In the genomic region with DNA sequence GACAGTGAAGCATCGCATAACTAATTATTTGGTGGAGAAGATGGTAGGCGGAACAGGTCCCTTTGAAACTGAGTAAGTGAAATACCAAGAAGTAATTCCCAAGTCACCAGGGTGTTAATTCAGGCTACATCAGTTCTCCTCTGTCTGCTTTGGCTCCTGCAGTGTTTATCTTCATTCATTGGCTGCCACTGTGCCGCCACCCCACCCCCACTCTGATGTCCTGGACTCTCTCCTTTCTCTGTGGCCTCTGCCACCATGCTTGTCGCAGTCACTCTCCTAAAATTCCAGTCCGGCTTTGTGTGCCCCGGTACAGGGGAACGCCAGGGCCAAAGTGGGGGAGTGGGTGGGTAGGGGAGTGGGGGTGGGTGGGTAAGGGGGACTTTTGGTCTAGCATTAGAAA, we compare ENCODE assay signal across 14 mouse cellular contexts. TPM values are rescaled to one million over a fixed set of nuclear protein-coding genes. Genes with fewer than 3 reads are reported as not detected.
DNase-seq lines count a peak whose midpoint lies in the region; ATAC-seq lines count a peak whose summit lies in the region.
"Had no signal": no experiment of that assay in that cellular context is flagged by ENCODE, and none has a peak within 500 bp of the region (broad histone marks: within the 10 kb centered on the region; RNA-seq: fewer than 3 reads in every experiment).

No protein-coding gene starts in this region.

- peaks cover 18% of the 10 kb centered on the region for H3K4me1 ChIP-seq in midbrain, embryonic 12.5 days
- H3K4me1 ChIP-seq in midbrain, embryonic 13.5 days (replicated peaks), result peaks cover 13% of the 10 kb centered on the region
- H3K4me1 ChIP-seq in heart, embryonic 13.5 days, result peaks cover 79% of the 10 kb centered on the region

- intact Hi-C loops in heart, postnatal 25 days (cut with DNase I), result no loop called here

- no peak overlapping the region for H3K27ac ChIP-seq in midbrain, embryonic 12.5 days (replicated peaks)
- no peak overlapping the region for H3K27ac ChIP-seq in midbrain, embryonic 13.5 days
- H3K27ac ChIP-seq in heart, embryonic 13.5 days (replicated peaks), result peak overlapping the region; percentile 94
- H3K27ac ChIP-seq: embryonic facial prominence, embryonic 13.5 days; forebrain, embryonic 13.5 days; macrophage; neural tube, embryonic 15.5 days had no signal

- peak; percentile 56 to 67 for DNase-seq in heart, adult 18-20 months
- DNase-seq in heart, postnatal 25 days (ENCODE audit: low spot score), result no peak
- DNase-seq in thymus, postnatal 0 days (ENCODE audit: low spot score), result no peak
- DNase-seq in yolk sac, embryonic 10.5 days (ENCODE audit: low spot score), result no peak
- DNase-seq: B cell, adult 2 months; lung, adult 18-20 months; thymus, postnatal 25 days had no signal

- H3K27me3 ChIP-seq in midbrain, embryonic 12.5 days, result no peaks in the 10 kb centered on the region
- no peaks in the 10 kb centered on the region for H3K27me3 ChIP-seq in midbrain, embryonic 13.5 days
- no peaks in the 10 kb centered on the region for H3K27me3 ChIP-seq in heart, embryonic 13.5 days (replicated peaks)
- H3K27me3 ChIP-seq: embryonic facial prominence, embryonic 13.5 days; forebrain, embryonic 13.5 days; neural tube, embryonic 15.5 days had no signal

- no peak overlapping the region for H3K9ac ChIP-seq in midbrain, embryonic 12.5 days (replicated peaks)
- H3K9ac ChIP-seq in midbrain, embryonic 13.5 days (replicated peaks), result no peak overlapping the region
- H3K9ac ChIP-seq in heart, embryonic 13.5 days, result no peak overlapping the region
- H3K9ac ChIP-seq: embryonic facial prominence, embryonic 13.5 days; forebrain, embryonic 13.5 days; neural tube, embryonic 15.5 days had no signal

- no peak overlapping the region for H3K4me3 ChIP-seq in midbrain, embryonic 12.5 days
- no peak overlapping the region for H3K4me3 ChIP-seq in midbrain, embryonic 13.5 days (replicated peaks)
- H3K4me3 ChIP-seq in heart, embryonic 13.5 days, result no peak overlapping the region
- H3K4me3 ChIP-seq: embryonic facial prominence, embryonic 13.5 days; forebrain, embryonic 13.5 days; neural tube, embryonic 15.5 days had no signal

- peak; percentile 34; the same call in 1 of the 2 replicates for ATAC-seq in midbrain, embryonic 12.5 days (ENCODE audit: low FRiP score, low read depth)
- no peak for ATAC-seq in midbrain, embryonic 13.5 days
- ATAC-seq in heart, embryonic 13.5 days (ENCODE audit: extremely low read depth, insufficient number of reproducible peaks, low FRiP score, low TSS enrichment), result no peak
- ATAC-seq: forebrain, embryonic 13.5 days had no signal

- no peaks in the 10 kb centered on the region for H3K9me3 ChIP-seq in midbrain, embryonic 12.5 days
- no peaks in the 10 kb centered on the region for H3K9me3 ChIP-seq in midbrain, embryonic 13.5 days
- H3K9me3 ChIP-seq in heart, embryonic 13.5 days, result no peaks in the 10 kb centered on the region
- H3K9me3 ChIP-seq: embryonic facial prominence, embryonic 13.5 days; forebrain, embryonic 13.5 days; neural tube, embryonic 15.5 days had no signal

- H3K36me3 ChIP-seq in midbrain, embryonic 12.5 days, result no peaks in the 10 kb centered on the region
- no peaks in the 10 kb centered on the region for H3K36me3 ChIP-seq in midbrain, embryonic 13.5 days
- peaks cover 47% of the 10 kb centered on the region for H3K36me3 ChIP-seq in heart, embryonic 13.5 days
- H3K36me3 ChIP-seq: neural tube, embryonic 15.5 days had no signal

- 9% methylated on average over 7 of the region's 7 CpGs for WGBS in midbrain, embryonic 12.5 days
- WGBS in midbrain, embryonic 13.5 days, result 15% methylated on average over 7 of the region's 7 CpGs
- 23% methylated on average over 7 of the region's 7 CpGs for WGBS in heart, embryonic 13.5 days

- no peak overlapping the region for H3K4me2 ChIP-seq in midbrain, embryonic 12.5 days (replicated peaks)
- H3K4me2 ChIP-seq in midbrain, embryonic 13.5 days (replicated peaks), result no peak overlapping the region
- peak overlapping the region; percentile 54 for H3K4me2 ChIP-seq in heart, embryonic 13.5 days
- H3K4me2 ChIP-seq: embryonic facial prominence, embryonic 13.5 days; forebrain, embryonic 13.5 days; neural tube, embryonic 15.5 days had no signal

RNA-seq across cellular contexts. Expression of gene Nid2, which starts 9.7 kb away (rescaled TPM):
- total RNA-seq in heart, adult 18-20 months (2021), result 10 to 100 TPM; 17.1 to 18.9 TPM
- 10 to 100 TPM; 46.4 to 53.2 TPM for total RNA-seq in heart, postnatal 25 days (2021)
- 48.7 and 60.8 TPM in 2 replicates for polyA plus RNA-seq in midbrain, embryonic 12.5 days (2016; fragmentation: Nextera tagmentation; extraction: Ambion mirVana)
- 35.1 and 40.7 TPM in 2 replicates for polyA plus RNA-seq in midbrain, embryonic 13.5 days (2015; fragmentation: Nextera tagmentation; extraction: Ambion mirVana)
- 124 and 138 TPM in 2 replicates for polyA plus RNA-seq in heart, embryonic 13.5 days (2015; fragmentation: Nextera tagmentation; extraction: Ambion mirVana)
- polyA plus RNA-seq in thymus, postnatal 0 days (2015; fragmentation: Nextera tagmentation; extraction: Ambion mirVana), result 8.4 and 10.6 TPM in 2 replicates

Comparison
In these comparisons a context has a peak if more than half of its experiments do, and no peak if none do; other contexts are left out.
1. DNase-seq: peak in heart, adult 18-20 months (2 of 2); none in heart, postnatal 25 days (single experiment), thymus, postnatal 0 days (single experiment) and yolk sac, embryonic 10.5 days (single experiment).